Mouse (Mus musculus): ENCODE measurements around the gene Slc4a8. TPM values are rescaled to one million over a fixed set of nuclear protein-coding genes. Genes with fewer than 3 reads are reported as not detected.

Slc4a8 gene
- total RNA-seq, 4 experiments from 2014 or later: 60.5 to 73.8 (median 69.8) TPM

GRCm38 (mm10) chr15:100826076-100826475 is 64.5 kb downstream of the Slc4a8 start:
- peak in 1 of 2 experiments; percentile 61 for DNase-seq (ENCODE audit: low spot score in 2 of 2)

DNA sequence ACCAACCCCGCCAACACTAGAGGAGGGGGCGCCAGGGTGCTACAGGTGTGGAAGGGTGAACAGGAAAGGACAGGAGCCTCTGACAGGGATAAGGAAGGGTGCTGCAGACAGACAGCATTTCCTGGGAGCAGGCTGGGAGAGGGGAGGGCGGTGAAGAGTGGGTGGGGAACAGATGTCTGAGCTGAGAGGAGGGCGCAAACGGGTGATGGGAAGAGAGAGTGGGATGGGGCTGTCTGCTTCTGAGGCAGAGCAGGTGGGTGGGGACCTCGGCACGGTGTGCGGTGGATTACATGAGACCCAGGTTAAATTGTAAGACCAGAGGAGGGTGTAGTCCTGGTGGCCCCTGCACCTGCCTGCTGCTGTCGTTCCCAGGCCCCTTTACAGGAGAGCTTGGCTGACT is 68.2 kb downstream of the Slc4a8 start:
- DNase-seq (ENCODE audit: low spot score in 2 of 2): peak in 1 of 2 experiments; percentile 85

- no peak for DNase-seq (ENCODE audit: low spot score in 2 of 2)
These were observed 69.1 kb downstream of the Slc4a8 start for GRCm38 (mm10) chr15:100830682-100831081.

- DNase-seq (ENCODE audit: low spot score in 2 of 2): peak; percentile 40 to 55
These were observed 70.6 kb downstream of the Slc4a8 start for GRCm38 (mm10) chr15:100832144-100832543.

DNA sequence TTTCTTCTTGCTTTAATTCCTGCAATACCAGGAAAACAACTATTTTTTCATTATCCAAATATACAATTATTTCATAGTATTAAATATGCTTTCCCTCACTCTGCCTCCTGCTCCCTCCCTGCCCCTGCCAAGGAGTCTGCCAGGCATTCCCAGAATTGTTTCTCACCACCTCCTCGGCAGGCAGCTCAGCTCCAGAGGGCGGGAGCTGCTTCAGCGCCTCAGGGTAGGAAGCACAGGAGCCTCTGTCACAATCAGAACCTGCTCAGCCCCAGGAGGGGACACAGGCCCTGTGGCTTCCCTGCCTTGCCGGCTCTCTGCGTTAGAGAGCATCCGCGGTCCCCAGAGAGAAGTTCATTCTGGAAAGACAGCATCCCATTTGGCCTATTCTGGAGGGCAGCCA is 71.2 kb downstream of the Slc4a8 start:
- peak in 1 of 2 experiments; percentile 79 for DNase-seq (ENCODE audit: low spot score in 2 of 2)

- DNase-seq (ENCODE audit: low spot score in 2 of 2): no peak
These were observed 75.2 kb downstream of the Slc4a8 start for GRCm38 (mm10) chr15:100836729-100837128.

- no peak for DNase-seq (ENCODE audit: low spot score in 2 of 2)
These were observed 77.2 kb downstream of the Slc4a8 start for GRCm38 (mm10) chr15:100838607-100839207.

DNA sequence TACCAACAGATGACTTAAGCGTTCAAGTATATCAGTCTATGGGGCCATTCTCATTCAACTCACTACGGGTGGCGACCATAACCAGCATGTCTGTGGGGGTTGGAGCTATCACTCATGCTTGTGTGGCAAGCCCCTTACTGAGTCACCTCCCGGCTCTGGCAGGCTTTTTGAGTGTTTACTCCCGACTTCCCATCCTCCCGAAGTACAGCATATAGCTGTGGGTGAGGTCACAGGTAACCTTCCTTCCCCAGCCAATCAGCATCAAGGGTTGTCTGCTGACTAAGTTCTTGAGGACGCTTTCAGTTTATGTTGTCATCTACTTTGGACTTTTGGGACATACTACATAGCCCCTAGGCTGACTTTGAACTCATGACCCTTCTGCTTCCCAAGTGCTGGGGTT is 82.8 kb downstream of the Slc4a8 start:
- DNase-seq (ENCODE audit: low spot score in 2 of 2): no peak

DNA sequence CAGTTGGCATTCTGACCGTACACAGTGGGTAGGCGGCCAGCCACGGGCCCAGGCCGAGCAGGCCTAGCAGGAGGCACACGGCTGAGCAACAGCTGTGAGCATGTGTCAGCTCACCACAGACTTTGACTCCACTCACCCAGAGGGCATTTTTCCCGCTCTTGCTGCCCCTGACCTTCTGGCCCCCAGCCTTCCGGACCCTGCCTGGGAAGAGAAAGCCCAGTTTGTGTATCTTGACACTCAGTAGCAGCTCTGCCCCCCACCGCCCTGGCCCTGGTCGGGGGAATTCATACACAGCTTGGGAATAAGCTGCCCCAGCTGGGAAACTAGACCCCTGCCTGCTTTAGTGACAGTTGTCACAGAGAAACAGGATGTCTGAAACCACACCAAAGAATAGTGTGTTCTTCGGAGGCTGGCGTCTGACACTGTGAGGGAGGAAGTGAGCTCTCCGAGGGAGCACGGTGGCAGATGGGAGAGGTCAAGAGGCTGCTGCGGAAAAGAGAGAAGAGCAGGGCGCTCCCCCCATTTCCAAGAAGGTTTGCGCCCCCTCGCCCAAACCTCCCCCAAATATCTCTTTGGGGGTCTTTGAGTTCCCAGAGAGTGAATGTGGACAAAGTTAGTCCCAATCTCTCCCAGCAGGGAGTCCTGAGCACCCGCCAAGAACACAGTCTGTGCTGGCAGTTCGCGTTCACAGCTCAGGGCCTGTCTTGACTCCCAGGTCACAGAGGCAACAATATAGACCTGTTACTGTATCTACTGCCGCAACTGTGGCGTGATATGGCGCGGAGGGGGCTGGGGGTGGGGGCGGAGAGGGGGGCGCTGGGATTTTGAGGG is 83.7 kb downstream of the Slc4a8 start:
- no peak for DNase-seq (ENCODE audit: low spot score in 2 of 2)

- no peak for DNase-seq (ENCODE audit: low spot score in 2 of 2)
These were observed 85.6 kb downstream of the Slc4a8 start for GRCm38 (mm10) chr15:100847193-100847592.

DNA sequence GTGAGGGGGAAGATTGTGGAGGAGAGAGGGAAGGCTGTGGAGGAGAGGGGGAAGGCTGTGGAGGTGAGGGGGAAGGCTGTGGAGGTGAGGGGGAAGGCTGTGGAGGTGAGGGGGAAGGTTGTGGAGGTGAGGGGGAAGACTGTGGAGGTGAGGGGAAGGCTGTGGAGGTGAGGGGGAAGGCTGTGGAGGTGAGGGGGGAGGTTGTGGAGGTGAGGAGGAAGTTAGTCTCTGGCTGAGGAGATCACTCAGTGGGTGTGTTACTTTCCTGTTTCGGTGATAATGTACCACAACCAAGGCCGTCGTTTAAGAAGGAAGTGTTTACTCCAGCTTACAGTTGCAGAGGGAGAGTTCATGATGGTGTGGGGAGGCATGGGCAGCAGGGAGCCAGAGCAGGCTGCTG is 96.0 kb downstream of the Slc4a8 start:
- no peak for DNase-seq (ENCODE audit: low spot score in 2 of 2)

- DNase-seq (ENCODE audit: low spot score in 2 of 2): no peak
These were observed 99.3 kb downstream of the Slc4a8 start for GRCm38 (mm10) chr15:100860856-100861255.

- DNase-seq (ENCODE audit: low spot score in 2 of 2): no peak
These were observed 104.0 kb downstream of the Slc4a8 start for GRCm38 (mm10) chr15:100865556-100865955.

DNA sequence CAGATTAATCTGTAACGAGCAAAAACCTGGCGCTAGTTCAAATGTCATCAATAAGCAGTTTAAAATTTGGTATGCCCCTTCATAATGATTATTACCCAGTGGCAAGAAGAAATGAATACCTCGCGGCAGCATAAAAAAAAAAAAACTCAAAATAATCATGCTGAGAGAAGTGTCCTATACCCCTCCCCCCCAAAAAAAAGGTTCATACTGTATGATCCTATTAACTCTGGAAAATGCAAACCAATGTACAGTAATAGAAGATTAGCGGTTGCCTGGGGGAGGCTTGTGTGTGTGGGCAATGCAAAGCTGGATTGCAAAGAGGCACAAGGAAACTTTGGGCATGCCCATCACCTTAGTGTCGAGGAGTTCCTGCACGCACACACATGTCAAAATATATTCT is 108.0 kb downstream of the Slc4a8 start, which contains the start of gene Scn8a:
Gene Scn8a (plus strand): TSS at position 301 of the 400 bp plus-strand sequence.
- no peak for DNase-seq (ENCODE audit: low spot score in 2 of 2)

- peak; percentile 69 to 76 for DNase-seq (ENCODE audit: low spot score in 2 of 2)
These were observed 108.6 kb downstream of the Slc4a8 start for GRCm38 (mm10) chr15:100870001-100870774.

DNA sequence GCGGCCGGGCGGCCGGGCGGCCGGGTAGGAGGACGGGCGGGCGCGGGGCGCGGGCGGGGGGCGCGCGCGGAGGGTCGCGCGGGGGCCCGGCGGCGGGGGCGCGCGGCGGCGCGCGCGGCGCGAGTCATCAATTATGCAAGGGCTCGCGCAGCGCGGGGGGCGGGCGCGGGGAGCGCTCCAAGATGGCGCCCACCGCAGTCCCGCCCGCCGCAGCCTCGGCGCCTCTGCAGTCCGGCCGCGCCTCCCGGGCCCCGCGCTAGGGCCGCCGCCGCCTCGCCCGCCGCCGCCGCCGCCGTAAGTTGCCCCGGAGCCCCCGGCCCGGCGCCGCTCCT is 109.2 kb downstream of the Slc4a8 start:
- DNase-seq (ENCODE audit: low spot score in 2 of 2): peak in 1 of 2 experiments; percentile 35

DNA sequence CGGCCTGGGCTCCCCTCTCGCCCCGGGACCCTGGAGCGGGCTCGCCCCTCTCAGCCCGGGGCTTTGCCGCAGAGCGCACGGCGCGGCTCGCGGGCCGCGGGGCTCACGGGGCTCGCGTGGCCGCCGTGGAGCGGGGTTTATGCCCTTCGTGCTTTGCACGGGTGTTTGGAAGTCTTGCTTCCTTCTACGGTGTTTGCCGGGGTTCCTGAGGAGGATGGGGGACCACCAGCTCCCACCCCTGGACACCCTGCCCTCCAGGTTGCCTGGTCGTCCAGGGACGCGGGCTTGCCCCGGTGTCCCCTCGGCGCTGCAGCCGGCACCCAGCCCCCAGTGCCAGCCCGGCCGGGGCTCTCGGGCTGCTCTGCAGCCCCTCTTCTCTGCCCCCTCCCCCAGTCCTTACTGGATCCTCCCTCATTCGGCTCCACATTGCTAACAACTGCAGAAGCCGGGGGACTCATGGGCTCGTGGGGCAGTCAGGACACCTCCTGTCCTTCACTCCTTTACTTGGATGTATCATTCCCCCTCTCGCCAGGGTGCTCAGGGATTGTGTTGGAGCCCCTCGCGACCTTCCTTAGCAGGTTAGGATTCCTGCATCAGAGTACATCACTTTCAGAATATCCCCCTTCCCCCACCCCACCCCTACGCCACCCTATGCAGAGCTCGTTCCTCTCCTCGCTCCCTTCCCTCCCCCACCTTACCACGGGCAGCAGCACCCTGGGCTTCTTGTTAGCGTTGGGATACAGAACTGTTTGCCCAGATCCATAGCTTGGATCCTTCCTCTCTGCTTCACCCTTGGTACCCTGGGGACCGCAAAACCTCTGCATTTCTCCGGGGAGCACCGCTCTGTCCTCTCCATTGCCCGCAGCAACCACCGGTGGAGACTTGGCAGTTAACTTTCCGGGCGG is 109.8 kb downstream of the Slc4a8 start:
- no peak for DNase-seq (ENCODE audit: low spot score in 2 of 2)

DNA sequence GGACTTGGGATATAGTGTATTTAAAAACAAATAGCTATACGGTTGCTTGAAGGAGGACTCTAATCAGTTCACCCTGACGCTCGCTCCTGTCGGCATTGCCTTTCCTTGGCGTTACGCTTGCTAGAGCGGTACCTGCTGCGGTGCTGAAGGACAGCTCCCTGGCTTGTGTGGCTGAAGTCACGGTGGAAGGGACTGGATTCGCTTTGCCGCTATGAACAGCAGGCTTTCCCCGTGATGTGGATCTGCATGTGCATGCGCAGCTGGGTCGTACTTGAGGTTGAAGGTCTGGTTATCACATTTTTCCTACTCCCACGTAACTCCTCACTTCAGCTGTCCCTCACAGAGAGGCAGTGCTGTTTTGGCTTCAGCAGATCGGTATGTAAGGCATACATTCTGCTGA is 111.6 kb downstream of the Slc4a8 start:
- DNase-seq (ENCODE audit: low spot score in 2 of 2): peak in 1 of 2 experiments; percentile 29

All from left cerebral cortex, adult 8-10 months (tissue).